Mouse (Mus musculus): Measurements from ENCODE around the gene Fat3. TPM values are rescaled to one million over a fixed set of nuclear protein-coding genes. Genes with fewer than 3 reads are reported as not detected.

Gene Fat3
- polyA plus RNA-seq, 1 experiment from 2014 or later = 9.1 TPM

- no peak overlapping the region for H3K4me2 ChIP-seq
- no peaks in the 10 kb centered on the region for H3K27me3 ChIP-seq
- no peaks in the 10 kb centered on the region for H3K9me3 ChIP-seq
- no peak for ATAC-seq (ENCODE audit: low FRiP score, low read depth)
- no peak overlapping the region for H3K4me3 ChIP-seq
- no peaks in the 10 kb centered on the region for H3K36me3 ChIP-seq
- peaks cover 1% of the 10 kb centered on the region; the same call in 1 of the 2 replicates for H3K4me1 ChIP-seq (replicated peaks)
- H3K27ac ChIP-seq (replicated peaks) = no peak overlapping the region
- H3K9ac ChIP-seq = no peak overlapping the region
- WGBS = 37% methylated on average over 4 of the region's 4 CpGs
Measured at GRCm38 (mm10) chr9:16152756-16153579, 348.1 kb downstream of the Fat3 start.

GRCm38 (mm10) chr9:16150046-16150445 is 351.0 kb downstream of the Fat3 start:
- ATAC-seq (ENCODE audit: low FRiP score, low read depth) = no peak
- H3K27me3 ChIP-seq = no peaks in the 10 kb centered on the region
- H3K36me3 ChIP-seq = no peaks in the 10 kb centered on the region
- no peak overlapping the region for H3K9ac ChIP-seq
- H3K4me3 ChIP-seq = no peak overlapping the region
- H3K4me1 ChIP-seq (replicated peaks) = peaks cover 3% of the 10 kb centered on the region; the same call in 1 of the 2 replicates
- no peaks in the 10 kb centered on the region for H3K9me3 ChIP-seq
- H3K4me2 ChIP-seq = no peak overlapping the region
- H3K27ac ChIP-seq (replicated peaks) = no peak overlapping the region

- no peaks in the 10 kb centered on the region for H3K9me3 ChIP-seq
- 23% methylated on average over 1 of the region's 1 CpGs for WGBS
- no peak overlapping the region for H3K9ac ChIP-seq
- no peak overlapping the region for H3K4me2 ChIP-seq
- 0 out of 2 replicates have a peak overlapping the region, but pooled peaks have one; percentile 19 for H3K27ac ChIP-seq (replicated peaks)
- peaks cover 3% of the 10 kb centered on the region; the same call in 1 of the 2 replicates for H3K4me1 ChIP-seq (replicated peaks)
- H3K36me3 ChIP-seq = no peaks in the 10 kb centered on the region
- H3K27me3 ChIP-seq = no peaks in the 10 kb centered on the region
- no peak overlapping the region for H3K4me3 ChIP-seq
- ATAC-seq (ENCODE audit: low FRiP score, low read depth) = no peak
Measured at GRCm38 (mm10) chr9:16147735-16148134, 353.4 kb downstream of the Fat3 start.

- Histone ChIP-seq H3K9me3 (no peaks in the 10 kb centered on the region), H3K27ac (replicated peaks) (no peak overlapping the region), H3K4me1 (replicated peaks) (peaks cover 3% of the 10 kb centered on the region; the same call in 1 of the 2 replicates), H3K4me3 (no peak overlapping the region), H3K36me3 (no peaks in the 10 kb centered on the region), H3K9ac (no peak overlapping the region), H3K27me3 (no peaks in the 10 kb centered on the region), H3K4me2 (no peak overlapping the region)
- 57% methylated on average over 3 of the region's 3 CpGs for WGBS
- no peak for ATAC-seq (ENCODE audit: low FRiP score, low read depth)
Measured at GRCm38 (mm10) chr9:16144684-16145083, 356.4 kb downstream of the Fat3 start.

GRCm38 (mm10) chr9:16139300-16139699 is 361.8 kb downstream of the Fat3 start:
- WGBS = 40% methylated on average over 6 of the region's 6 CpGs
- H3K4me2 ChIP-seq = no peak overlapping the region
- no peaks in the 10 kb centered on the region for H3K27me3 ChIP-seq
- H3K27ac ChIP-seq (replicated peaks) = no peak overlapping the region
- H3K4me1 ChIP-seq (replicated peaks) = peaks cover 6% of the 10 kb centered on the region
- no peak for ATAC-seq (ENCODE audit: low FRiP score, low read depth)
- no peak overlapping the region for H3K4me3 ChIP-seq
- H3K9me3 ChIP-seq = no peaks in the 10 kb centered on the region
- H3K9ac ChIP-seq = no peak overlapping the region
- H3K36me3 ChIP-seq = no peaks in the 10 kb centered on the region

GRCm38 (mm10) chr9:16133098-16133497 is 368.0 kb downstream of the Fat3 start:
- WGBS = 85% methylated on average over 2 of the region's 2 CpGs
- H3K27ac ChIP-seq (replicated peaks) = no peak overlapping the region
- no peaks in the 10 kb centered on the region for H3K4me1 ChIP-seq (replicated peaks)
- H3K4me3 ChIP-seq = no peak overlapping the region
- H3K36me3 ChIP-seq = no peaks in the 10 kb centered on the region
- H3K9ac ChIP-seq = no peak overlapping the region
- no peaks in the 10 kb centered on the region for H3K27me3 ChIP-seq
- no peak overlapping the region for H3K4me2 ChIP-seq
- no peak for ATAC-seq (ENCODE audit: low FRiP score, low read depth)
- no peaks in the 10 kb centered on the region for H3K9me3 ChIP-seq

GRCm38 (mm10) chr9:16132594-16132993 is 368.5 kb downstream of the Fat3 start:
- Histone ChIP-seq H3K36me3 (no peaks in the 10 kb centered on the region), H3K27me3 (no peaks in the 10 kb centered on the region), H3K27ac (replicated peaks) (no peak overlapping the region), H3K9ac (no peak overlapping the region), H3K4me1 (replicated peaks) (no peaks in the 10 kb centered on the region), H3K4me2 (no peak overlapping the region), H3K9me3 (no peaks in the 10 kb centered on the region), H3K4me3 (no peak overlapping the region)
- 79% methylated on average over 1 of the region's 1 CpGs for WGBS
- no peak for ATAC-seq (ENCODE audit: low FRiP score, low read depth)

- Histone ChIP-seq H3K27ac (replicated peaks) (no peak overlapping the region), H3K4me1 (replicated peaks) (no peaks in the 10 kb centered on the region), H3K4me3 (no peak overlapping the region), H3K9ac (no peak overlapping the region), H3K36me3 (no peaks in the 10 kb centered on the region), H3K27me3 (no peaks in the 10 kb centered on the region), H3K9me3 (no peaks in the 10 kb centered on the region), H3K4me2 (no peak overlapping the region)
- no peak for ATAC-seq (ENCODE audit: low FRiP score, low read depth)
- 79% methylated on average over 5 of the region's 5 CpGs for WGBS
Measured at GRCm38 (mm10) chr9:16121756-16122155, 379.3 kb downstream of the Fat3 start.

GRCm38 (mm10) chr9:16114821-16115485 is 386.1 kb downstream of the Fat3 start:
- no peak overlapping the region for H3K4me3 ChIP-seq
- H3K27ac ChIP-seq (replicated peaks) = no peak overlapping the region
- no peak overlapping the region for H3K4me2 ChIP-seq
- no peaks in the 10 kb centered on the region for H3K27me3 ChIP-seq
- no peaks in the 10 kb centered on the region for H3K36me3 ChIP-seq
- WGBS = 71% methylated on average over 7 of the region's 7 CpGs
- H3K9ac ChIP-seq = no peak overlapping the region
- no peak for ATAC-seq (ENCODE audit: low FRiP score, low read depth)
- H3K9me3 ChIP-seq = no peaks in the 10 kb centered on the region
- no peaks in the 10 kb centered on the region for H3K4me1 ChIP-seq (replicated peaks)

- Histone ChIP-seq H3K27me3 (no peaks in the 10 kb centered on the region), H3K27ac (replicated peaks) (no peak overlapping the region), H3K9ac (no peak overlapping the region), H3K9me3 (no peaks in the 10 kb centered on the region), H3K4me3 (no peak overlapping the region), H3K36me3 (no peaks in the 10 kb centered on the region), H3K4me2 (no peak overlapping the region), H3K4me1 (replicated peaks) (no peaks in the 10 kb centered on the region)
- 94% methylated on average over 4 of the region's 4 CpGs for WGBS
- ATAC-seq (ENCODE audit: low FRiP score, low read depth) = no peak
Measured at GRCm38 (mm10) chr9:16113936-16114642, 387.0 kb downstream of the Fat3 start.

GRCm38 (mm10) chr9:16107900-16108299 is 393.2 kb downstream of the Fat3 start:
- H3K4me1 ChIP-seq (replicated peaks) = peaks cover 4% of the 10 kb centered on the region; the same call in 1 of the 2 replicates
- H3K4me2 ChIP-seq = no peak overlapping the region
- H3K9me3 ChIP-seq = no peaks in the 10 kb centered on the region
- H3K4me3 ChIP-seq = no peak overlapping the region
- H3K36me3 ChIP-seq = no peaks in the 10 kb centered on the region
- no peak overlapping the region for H3K27ac ChIP-seq (replicated peaks)
- H3K9ac ChIP-seq = no peak overlapping the region
- no peak for ATAC-seq (ENCODE audit: low FRiP score, low read depth)
- WGBS = 83% methylated on average over 5 of the region's 5 CpGs
- H3K27me3 ChIP-seq = no peaks in the 10 kb centered on the region

- Histone ChIP-seq H3K4me2 (no peak overlapping the region), H3K9ac (no peak overlapping the region), H3K4me1 (replicated peaks) (peaks cover 4% of the 10 kb centered on the region; the same call in 1 of the 2 replicates), H3K36me3 (no peaks in the 10 kb centered on the region), H3K27me3 (no peaks in the 10 kb centered on the region), H3K9me3 (no peaks in the 10 kb centered on the region), H3K27ac (replicated peaks) (no peak overlapping the region), H3K4me3 (no peak overlapping the region)
- WGBS = 76% methylated on average over 5 of the region's 5 CpGs
- no peak for ATAC-seq (ENCODE audit: low FRiP score, low read depth)
Measured at GRCm38 (mm10) chr9:16107386-16107785, 393.7 kb downstream of the Fat3 start.

Data from hindbrain, embryonic 15.5 days (tissue).